Mouse (Mus musculus): Measurements from ENCODE around the gene Tnfrsf25.

GRCm38 (mm10) chr4:152097911-152098799 is 17.6 kb upstream of the Tnfrsf25 start:
- no peak for TF ChIP-seq FLI1 (IDR thresholded peaks at IDR 0.05; ENCODE audit: low read length)
- no peak for TF ChIP-seq GATA1 (IDR thresholded peaks at IDR 0.05; ENCODE audit: borderline replicate concordance, low read length)

Measured in megakaryocyte, embryonic 14.5 days (primary cell).